Mouse (Mus musculus): Measurements from ENCODE around the gene Hnf1b.

DNA sequence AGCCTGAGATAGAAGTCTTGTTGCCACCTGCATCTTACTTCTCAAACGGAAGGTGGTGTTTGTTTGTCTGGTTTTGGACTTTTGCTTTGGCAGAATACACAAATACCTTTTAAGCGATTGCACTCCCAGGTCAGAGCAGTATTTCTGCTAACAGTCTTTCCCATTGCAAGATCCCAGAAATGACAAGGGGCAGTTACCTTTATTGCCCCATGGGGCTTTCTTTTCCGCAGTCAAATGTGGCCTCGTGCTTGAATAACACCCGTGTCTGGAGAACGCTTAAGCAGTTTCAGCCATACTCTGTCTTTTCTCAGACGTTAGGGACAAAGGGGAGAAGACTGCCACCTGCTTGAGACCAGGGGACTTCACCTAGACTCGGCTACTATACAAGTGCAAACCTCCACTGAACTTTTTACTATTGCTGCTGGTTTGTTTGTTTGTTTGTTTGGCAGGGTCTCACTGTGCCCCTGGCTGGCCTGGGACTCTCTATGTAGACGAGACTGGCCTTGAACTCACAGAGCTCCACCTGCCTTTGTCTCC lies 31.2 kb upstream of the Hnf1b start:
- TF ChIP-seq CTCF (IDR thresholded peaks at IDR 0.05; ENCODE audit: low read depth, low read length), result no peak
- no peak for TF ChIP-seq POLR2A (IDR thresholded peaks at IDR 0.05; ENCODE audit: extremely low read depth, insufficient read depth, low read length)
